Mouse (Mus musculus) embryonic facial prominence, embryonic 13.5 days (tissue): ENCODE measurements around the gene Parvb. TPM values are rescaled to one million over a fixed set of nuclear protein-coding genes. Genes with fewer than 3 reads are reported as not detected.

Experiments
- ATAC-seq: fragments of 200-750 bp; cut with Nextera tagmentation; 2 replicates; pipeline ENCODE4 v1.8.0; 2017; ENCODE audit warnings: low read depth; ENCODE audit not compliant: insufficient number of reproducible peaks, insufficient read depth, low FRiP score, low TSS enrichment
- H3K27ac ChIP-seq: fragments of 300-500 bp; sonication (generic); 2 replicates; pipeline ENCODE4 v1.5.1; 2015; ENCODE audit warnings: moderate library complexity, mild to moderate bottlenecking, inconsistent platforms
- H3K27me3 ChIP-seq: fragments of 300-500 bp; sonication (generic); 2 replicates; pipeline ENCODE4 v1.6.1; 2015; ENCODE audit warnings: mild to moderate bottlenecking, inconsistent platforms
- H3K36me3 ChIP-seq: fragments of 300-500 bp; sonication (generic); 2 replicates; pipeline ENCODE4 v1.6.1; 2015; ENCODE audit warnings: mild to moderate bottlenecking, inconsistent platforms
- H3K4me1 ChIP-seq: fragments of 300-500 bp; sonication (generic); 2 replicates; pipeline ENCODE4 v1.6.1; 2015; ENCODE audit warnings: inconsistent platforms
- H3K4me2 ChIP-seq: fragments of 300-500 bp; sonication (generic); 2 replicates; pipeline ENCODE4 v1.6.1; 2015; ENCODE audit warnings: moderate library complexity, mild to moderate bottlenecking, inconsistent platforms
- H3K4me3 ChIP-seq: fragments of 300-500 bp; sonication (generic); 2 replicates; pipeline ENCODE4 v1.5.1; 2015; ENCODE audit warnings: mild to moderate bottlenecking, inconsistent platforms
- H3K9ac ChIP-seq: fragments of 300-500 bp; sonication (generic); 2 replicates; pipeline ENCODE4 v1.6.1; 2015; ENCODE audit warnings: mild to moderate bottlenecking, inconsistent platforms
- H3K9me3 ChIP-seq: fragments of 300-500 bp; sonication (generic); 2 replicates; pipeline ENCODE4 v1.6.1; 2016; ENCODE audit warnings: inconsistent platforms
- WGBS: fragments of 180-500 bp; shearing (Covaris S2); methylation state at CpG from one replicate; pipeline ENCODE4 v1.1.7; 2015; ENCODE audit warnings: mixed read lengths; 5-methylcytosine and 5-hydroxymethylcytosine counted together
- polyA plus RNA-seq: library from polyadenylated mRNA; unstranded; fragments of >200 nt; fragmentation: Nextera tagmentation; extraction: Ambion mirVana; gene quantifications from 2 replicates; pipeline ENCODE4 v1.2.1, GENCODE M21; 2015

The Parvb gene
- polyA plus RNA-seq, 1 experiment from 2014 or later, result 4.4 TPM

GRCm38 (mm10) chr15:84314420-84315080 lies 82.7 kb downstream of the Parvb start:
- WGBS, result 20% methylated on average over 18 of the region's 18 CpGs
- H3K4me2 ChIP-seq, result 0 out of 2 replicates have a peak overlapping the region, but pooled peaks have one; percentile 14
- H3K4me1 ChIP-seq, result peaks cover 38% of the 10 kb centered on the region
- H3K9me3 ChIP-seq, result no peaks in the 10 kb centered on the region
- no peak overlapping the region for H3K4me3 ChIP-seq
- H3K27ac ChIP-seq, result no peak overlapping the region
- H3K9ac ChIP-seq, result no peak overlapping the region
- H3K36me3 ChIP-seq, result no peaks in the 10 kb centered on the region
- no peaks in the 10 kb centered on the region for H3K27me3 ChIP-seq
- no peak for ATAC-seq

- Histone ChIP-seq H3K4me1 (peaks cover 38% of the 10 kb centered on the region), H3K4me2 (no peak overlapping the region), H3K27me3 (no peaks in the 10 kb centered on the region), H3K4me3 (no peak overlapping the region), H3K27ac (no peak overlapping the region), H3K9ac (no peak overlapping the region), H3K9me3 (no peaks in the 10 kb centered on the region), H3K36me3 (no peaks in the 10 kb centered on the region)
- ATAC-seq, result no peak
- WGBS, result 35% methylated on average over 15 of the region's 15 CpGs
Observed at GRCm38 (mm10) chr15:84315276-84316046, 83.6 kb downstream of the Parvb start.

GRCm38 (mm10) chr15:84319393-84319792 lies 87.5 kb downstream of the Parvb start:
- Histone ChIP-seq H3K4me3 (no peak overlapping the region), H3K4me1 (peaks cover 18% of the 10 kb centered on the region), H3K27ac (no peak overlapping the region), H3K27me3 (no peaks in the 10 kb centered on the region), H3K9ac (no peak overlapping the region), H3K36me3 (no peaks in the 10 kb centered on the region), H3K9me3 (no peaks in the 10 kb centered on the region), H3K4me2 (no peak overlapping the region)
- ATAC-seq, result no peak
- 75% methylated on average over 4 of the region's 4 CpGs for WGBS

GRCm38 (mm10) chr15:84321544-84322174 lies 89.8 kb downstream of the Parvb start:
- no peak for ATAC-seq

GRCm38 (mm10) chr15:84323966-84324869 lies 92.4 kb downstream of the Parvb start, which contains the start of gene Parvg:
Gene Parvg, plus strand, starts transcription at chr15:84324026.
- no peak within 1 kb of the TSS for H3K27ac ChIP-seq
- H3K27me3 ChIP-seq, result no peaks in the 10 kb centered on the region
- 78% methylated on average over 10 of the region's 10 CpGs for WGBS
- no peak within 1 kb of the TSS for H3K9ac ChIP-seq
- no peaks in the 10 kb centered on the region for H3K36me3 ChIP-seq
- no peak for ATAC-seq
- H3K9me3 ChIP-seq, result no peaks in the 10 kb centered on the region
- no peak within 1 kb of the TSS for H3K4me2 ChIP-seq
- no peak within 1 kb of the TSS for H3K4me3 ChIP-seq
- peaks cover 3% of the 10 kb centered on the region for H3K4me1 ChIP-seq

More at GRCm38 (mm10) chr15:84321544-84322174, 89.8 kb downstream of the Parvb start:
- Histone ChIP-seq H3K27ac (no peak overlapping the region), H3K27me3 (no peaks in the 10 kb centered on the region), H3K4me2 (no peak overlapping the region), H3K4me1 (peaks cover 3% of the 10 kb centered on the region; the same call in 1 of the 2 replicates), H3K9me3 (no peaks in the 10 kb centered on the region), H3K4me3 (no peak overlapping the region), H3K36me3 (no peaks in the 10 kb centered on the region), H3K9ac (no peak overlapping the region)
- WGBS, result 79% methylated on average over 8 of the region's 8 CpGs

GRCm38 (mm10) chr15:84324870-84325553 lies 93.2 kb downstream of the Parvb start:
- H3K4me3 ChIP-seq, result no peak overlapping the region
- H3K4me2 ChIP-seq, result no peak overlapping the region
- ATAC-seq, result no peak
- peaks cover 3% of the 10 kb centered on the region for H3K4me1 ChIP-seq
- H3K36me3 ChIP-seq, result no peaks in the 10 kb centered on the region
- H3K27me3 ChIP-seq, result no peaks in the 10 kb centered on the region
- no peak overlapping the region for H3K9ac ChIP-seq
- H3K9me3 ChIP-seq, result no peaks in the 10 kb centered on the region
- no peak overlapping the region for H3K27ac ChIP-seq
- WGBS, result 68% methylated on average over 8 of the region's 8 CpGs

- H3K27me3 ChIP-seq, result no peaks in the 10 kb centered on the region
- H3K9ac ChIP-seq, result no peak overlapping the region
- WGBS, result 50% methylated on average over 12 of the region's 12 CpGs
- peaks cover 3% of the 10 kb centered on the region for H3K4me1 ChIP-seq
- H3K27ac ChIP-seq, result no peak overlapping the region
- no peak overlapping the region for H3K4me2 ChIP-seq
- H3K9me3 ChIP-seq, result no peaks in the 10 kb centered on the region
- no peak for ATAC-seq
- H3K36me3 ChIP-seq, result no peaks in the 10 kb centered on the region
- H3K4me3 ChIP-seq, result no peak overlapping the region
Observed at GRCm38 (mm10) chr15:84325736-84326135, 93.9 kb downstream of the Parvb start.

- Histone ChIP-seq H3K4me3 (no peak overlapping the region), H3K4me2 (no peak overlapping the region), H3K4me1 (peaks cover 3% of the 10 kb centered on the region), H3K9ac (no peak overlapping the region), H3K27ac (no peak overlapping the region), H3K27me3 (no peaks in the 10 kb centered on the region), H3K9me3 (no peaks in the 10 kb centered on the region), H3K36me3 (no peaks in the 10 kb centered on the region)
- 77% methylated on average over 10 of the region's 10 CpGs for WGBS
- ATAC-seq, result peak; percentile 44; the same call in 1 of the 2 replicates
Observed at GRCm38 (mm10) chr15:84328870-84329269, 97.0 kb downstream of the Parvb start.

GRCm38 (mm10) chr15:84329940-84330339 lies 98.1 kb downstream of the Parvb start:
- Histone ChIP-seq H3K27ac (no peak overlapping the region), H3K4me2 (no peak overlapping the region), H3K36me3 (no peaks in the 10 kb centered on the region), H3K4me1 (peaks cover 3% of the 10 kb centered on the region), H3K9ac (no peak overlapping the region), H3K9me3 (no peaks in the 10 kb centered on the region), H3K27me3 (no peaks in the 10 kb centered on the region), H3K4me3 (no peak overlapping the region)
- WGBS, result 86% methylated on average over 8 of the region's 8 CpGs
- no peak for ATAC-seq

- H3K4me3 ChIP-seq, result no peak overlapping the region
- no peaks in the 10 kb centered on the region; the same call in 1 of the 2 replicates for H3K4me1 ChIP-seq
- H3K27ac ChIP-seq, result no peak overlapping the region
- no peak overlapping the region for H3K9ac ChIP-seq
- H3K9me3 ChIP-seq, result no peaks in the 10 kb centered on the region
- no peaks in the 10 kb centered on the region for H3K36me3 ChIP-seq
- ATAC-seq, result no peak
- no peaks in the 10 kb centered on the region for H3K27me3 ChIP-seq
- 80% methylated on average over 4 of the region's 4 CpGs for WGBS
- no peak overlapping the region for H3K4me2 ChIP-seq
Observed at GRCm38 (mm10) chr15:84331066-84331612, 99.3 kb downstream of the Parvb start.
